Mouse (Mus musculus) CH12.LX (cell line): ENCODE results near the gene Galk1. TPM values are rescaled to one million over a fixed set of nuclear protein-coding genes. Genes with fewer than 3 reads are reported as not detected.

ENCODE experiments used
- DNase-seq: peaks from one replicate; pipeline ENCODE4 v3.0.0-alpha.2; 2013; ENCODE audit errors: extremely low read depth
- H3K27ac ChIP-seq: 2 replicates; pipeline ENCODE4 v1.5.1; 2012; ENCODE audit warnings: low read depth, mild to moderate bottlenecking, control low read depth, moderate library complexity; ENCODE audit not compliant: insufficient read depth
- H3K27me3 ChIP-seq: replicated peaks from 2 replicates; pipeline ENCODE3; 2012; ENCODE audit warnings: inconsistent platforms
- H3K36me3 ChIP-seq, 2 experiments: replicated peaks in 1 of 2; 2 replicates each; pipeline versions ENCODE3 to v1.6.1; 2012; ENCODE audit warnings: inconsistent platforms in 1 of 2, low read length in 1 of 2, mild to moderate bottlenecking in 1 of 2, mixed read lengths in 1 of 2, moderate library complexity in 1 of 2; ENCODE audit not compliant: control insufficient read depth in 1 of 2, insufficient read depth in 1 of 2
- H3K4me1 ChIP-seq, 2 experiments: 2 replicates each; pipeline ENCODE4 v1.6.1; 2012; ENCODE audit warnings: inconsistent platforms in 1 of 2, moderate library complexity in 1 of 2; ENCODE audit not compliant: insufficient read depth in 2 of 2, control insufficient read depth in 1 of 2
- H3K4me2 ChIP-seq: 2 replicates; pipeline ENCODE4 v1.6.1; 2012; ENCODE audit warnings: low read depth, mild to moderate bottlenecking, control low read depth; ENCODE audit not compliant: poor library complexity, insufficient read depth, severe bottlenecking
- H3K4me3 ChIP-seq, 3 experiments: fragments of 150-350 bp in 1 of 3; sonication (generic) in 1 of 3; replicated peaks in 1 of 3; 2 replicates each; pipeline versions ENCODE3 to v1.5.1; 2011 to 2012; ENCODE audit warnings: low read depth in 2 of 3, low read length in 2 of 3, mild to moderate bottlenecking in 2 of 3, moderate library complexity in 2 of 3, control low read depth in 1 of 3, improper control_type of control experiment in 1 of 3, inconsistent platforms in 1 of 3, mixed read lengths in 1 of 3; ENCODE audit not compliant: poor library complexity in 1 of 3
- H3K79me2 ChIP-seq: replicated peaks from 2 replicates; pipeline ENCODE4 v1.6.1; 2012; ENCODE audit warnings: mild to moderate bottlenecking, moderate library complexity; ENCODE audit not compliant: control insufficient read depth, poor library complexity, insufficient read depth, severe bottlenecking; ENCODE audit errors: extremely low read depth
- H3K9ac ChIP-seq: 2 replicates; pipeline ENCODE4 v1.6.1; 2012; ENCODE audit warnings: low read depth, mild to moderate bottlenecking, control low read depth, moderate library complexity; ENCODE audit not compliant: insufficient read depth
- H3K9me3 ChIP-seq: replicated peaks from 2 replicates; pipeline ENCODE3; 2012; ENCODE audit warnings: low read length, inconsistent platforms, mixed read lengths
- BHLHE40 ChIP-seq: IDR thresholded peaks from 2 replicates; pipeline ENCODE4 v1.6.1; 2011; ENCODE audit warnings: mild to moderate bottlenecking, low read depth, low read length, improper control_type of control experiment
- CHD1 ChIP-seq: IDR thresholded peaks from 2 replicates; pipeline ENCODE4 v1.6.1; 2012; ENCODE audit warnings: low read depth, low read length, improper control_type of control experiment, inconsistent platforms
- CHD2 ChIP-seq: IDR thresholded peaks from 2 replicates; pipeline ENCODE4 v1.6.1; 2011; ENCODE audit warnings: low read length, improper control_type of control experiment
- CTCF ChIP-seq, 2 experiments: IDR thresholded peaks in 1 of 2; conservative IDR thresholded peaks in 1 of 2; 2 replicates each; pipeline ENCODE4 v1.5.1; 2011 to 2012; ENCODE audit warnings: low read depth in 2 of 2, low read length in 2 of 2, improper control_type of control experiment in 1 of 2, inconsistent platforms in 1 of 2, mild to moderate bottlenecking in 1 of 2, moderate library complexity in 1 of 2
- ELF1 ChIP-seq: IDR thresholded peaks from 2 replicates; pipeline ENCODE4 v1.6.1; 2014; ENCODE audit warnings: low read depth, mild to moderate bottlenecking, inconsistent platforms, low read length, improper control_type of control experiment
- EP300 ChIP-seq: IDR thresholded peaks from 2 replicates; pipeline ENCODE4 v1.6.1; 2011; ENCODE audit warnings: low read length, improper control_type of control experiment
- GABPA ChIP-seq: IDR thresholded peaks from 2 replicates; pipeline ENCODE4 v1.6.1; 2012; ENCODE audit warnings: low read depth, low read length, improper control_type of control experiment, inconsistent platforms; ENCODE audit not compliant: insufficient replicate concordance
- HCFC1 ChIP-seq: IDR thresholded peaks from 2 replicates; pipeline ENCODE4 v1.6.1; 2012; ENCODE audit warnings: low read depth, mild to moderate bottlenecking, inconsistent platforms, low read length, improper control_type of control experiment
- IRF4 ChIP-seq: IDR thresholded peaks from 2 replicates; pipeline ENCODE4 v1.6.1; 2014; ENCODE audit warnings: low read depth, mild to moderate bottlenecking, inconsistent platforms, low read length, improper control_type of control experiment
- JUND ChIP-seq: conservative IDR thresholded peaks from 2 replicates; pipeline ENCODE4 v1.6.1; 2011; ENCODE audit warnings: low read depth, low read length, improper control_type of control experiment
- MAX ChIP-seq: IDR thresholded peaks from 2 replicates; pipeline ENCODE4 v1.6.1; 2011; ENCODE audit warnings: low read length, improper control_type of control experiment
- MAZ ChIP-seq: IDR thresholded peaks from 2 replicates; pipeline ENCODE4 v1.6.1; 2012; ENCODE audit warnings: low read depth, mild to moderate bottlenecking, inconsistent platforms, low read length, improper control_type of control experiment, moderate library complexity
- MEF2A ChIP-seq: IDR thresholded peaks from 2 replicates; pipeline ENCODE4 v1.6.1; 2014; ENCODE audit warnings: low read depth, mild to moderate bottlenecking, inconsistent platforms, low read length, improper control_type of control experiment, borderline replicate concordance
- MXI1 ChIP-seq: IDR thresholded peaks from 2 replicates; pipeline ENCODE4 v1.6.1; 2011; ENCODE audit warnings: mild to moderate bottlenecking, low read depth, low read length, improper control_type of control experiment
- NELFE ChIP-seq: IDR thresholded peaks from 2 replicates; pipeline ENCODE4 v1.6.1; 2011; ENCODE audit warnings: low read depth, low read length, improper control_type of control experiment
- NRF1 ChIP-seq: IDR thresholded peaks from 2 replicates; pipeline ENCODE4 v1.6.1; 2014; ENCODE audit warnings: low read depth, mild to moderate bottlenecking, inconsistent platforms, low read length, improper control_type of control experiment, moderate library complexity
- RAD21 ChIP-seq: IDR thresholded peaks from 2 replicates; pipeline ENCODE4 v1.6.1; 2011; ENCODE audit warnings: low read depth, mild to moderate bottlenecking, low read length, improper control_type of control experiment, moderate library complexity
- TCF12 ChIP-seq: IDR thresholded peaks from 2 replicates; pipeline ENCODE4 v1.6.1; 2014; ENCODE audit warnings: low read depth, mild to moderate bottlenecking, inconsistent platforms, low read length, improper control_type of control experiment
- UBTF ChIP-seq: IDR thresholded peaks from 2 replicates; pipeline ENCODE4 v1.6.1; 2012; ENCODE audit warnings: low read depth, mild to moderate bottlenecking, inconsistent platforms, low read length, improper control_type of control experiment, moderate library complexity
- USF1 ChIP-seq: IDR thresholded peaks from 2 replicates; pipeline ENCODE4 v1.6.1; 2014; ENCODE audit warnings: low read depth, mild to moderate bottlenecking, inconsistent platforms, low read length, improper control_type of control experiment
- USF2 ChIP-seq: conservative IDR thresholded peaks from 2 replicates; pipeline ENCODE4 v1.6.1; 2011; ENCODE audit warnings: low read depth, low read length, improper control_type of control experiment
- ZC3H11A ChIP-seq: IDR thresholded peaks from 2 replicates; pipeline ENCODE4 v1.6.1; 2012; ENCODE audit warnings: low read depth, mild to moderate bottlenecking, inconsistent platforms, low read length, improper control_type of control experiment
- ZMIZ1 ChIP-seq: IDR thresholded peaks from 2 replicates; pipeline ENCODE4 v1.6.1; 2012; ENCODE audit warnings: low read depth, mild to moderate bottlenecking, inconsistent platforms, low read length, improper control_type of control experiment
- ZNF384 ChIP-seq: IDR thresholded peaks from 2 replicates; pipeline ENCODE4 v1.6.1; 2012; ENCODE audit warnings: low read depth, low read length, improper control_type of control experiment, inconsistent platforms
- dilution Hi-C: fragments of 300-500 bp; cut with MboI; formaldehyde crosslinking; loops from 2 replicates; pipeline ENCODE4 v1.14.3; 2020; ENCODE audit warnings: low sequenced_read_pairs; ENCODE audit not compliant: extremely low pct_unique_long_range_greater_than_20kb, extremely low pct_ligation_motif_present
- in situ Hi-C: fragments of 300-500 bp; cut with MboI; formaldehyde crosslinking; loops from 3 replicates; pipeline ENCODE4 v1.14.3; 2019; ENCODE audit warnings: low sequenced_read_pairs, low pct_ligation_motif_present, low pct_unique_long_range_greater_than_20kb, mixed read lengths
- polyA plus RNA-seq: library from polyadenylated mRNA; unstranded; fragments of >175 nt; gene quantifications from 2 replicates; pipeline ENCODE4 v1.2.1, GENCODE M21; 2012; ENCODE audit warnings: low read depth; ENCODE audit not compliant: insufficient read length
- total RNA-seq, 2 experiments: library from RNA; depleted of rRNA; stranded (reverse); fragments of 300-350 nt in 1 of 2; fragments of >200 nt in 1 of 2; gene quantifications; 2 replicates each; pipeline ENCODE4 v1.2.3; 2012 to 2014

The Galk1 gene
- total and polyA plus RNA-seq, 3 experiments = 263 to 413 (median 293) TPM

GRCm38 (mm10) chr11:116008411-116008810 lies 4.1 kb downstream of the Galk1 start:
- no peak overlapping the region for H3K4me2 ChIP-seq
- TF ChIP-seq ZC3H11A (no peak), BHLHE40 (no peak), MXI1 (no peak), GABPA (no peak), IRF4 (no peak), CTCF (conservative IDR thresholded peaks at IDR 0.05 in 1 of 2, IDR thresholded peaks at IDR 0.05 in 1 of 2; ENCODE audit: low read depth in 2 of 2, low read length in 2 of 2) (no peak), RAD21 (no peak), ZMIZ1 (no peak), NELFE (no peak), MAZ (no peak), MAX (no peak), JUND (no peak), USF1 (no peak), CHD2 (no peak), ELF1 (no peak), MEF2A (no peak), TCF12 (no peak)
- dilution Hi-C loops = no loop called here
- no peak for DNase-seq
- H3K79me2 ChIP-seq = peaks cover 6% of the 10 kb centered on the region; the same call in 1 of the 2 replicates
- peaks cover 41 to 64% of the 10 kb centered on the region in 2 experiments for H3K36me3 ChIP-seq
- no peak overlapping the region for H3K4me3 ChIP-seq
- H3K27ac ChIP-seq = no peak overlapping the region
- H3K4me1 ChIP-seq = peaks cover 11 to 40% of the 10 kb centered on the region in 2 experiments
- no peaks in the 10 kb centered on the region for H3K27me3 ChIP-seq
- no peak overlapping the region for H3K9ac ChIP-seq
- in situ Hi-C loops = loop anchor here (5.0 to 25.0 kb wide), 2 partner anchors 76 to 396 kb away; partner anchors contain the start of genes Gga3, Mif4gd, Mrps7 and Recql5
- H3K9me3 ChIP-seq = peaks cover 4% of the 10 kb centered on the region

DNA sequence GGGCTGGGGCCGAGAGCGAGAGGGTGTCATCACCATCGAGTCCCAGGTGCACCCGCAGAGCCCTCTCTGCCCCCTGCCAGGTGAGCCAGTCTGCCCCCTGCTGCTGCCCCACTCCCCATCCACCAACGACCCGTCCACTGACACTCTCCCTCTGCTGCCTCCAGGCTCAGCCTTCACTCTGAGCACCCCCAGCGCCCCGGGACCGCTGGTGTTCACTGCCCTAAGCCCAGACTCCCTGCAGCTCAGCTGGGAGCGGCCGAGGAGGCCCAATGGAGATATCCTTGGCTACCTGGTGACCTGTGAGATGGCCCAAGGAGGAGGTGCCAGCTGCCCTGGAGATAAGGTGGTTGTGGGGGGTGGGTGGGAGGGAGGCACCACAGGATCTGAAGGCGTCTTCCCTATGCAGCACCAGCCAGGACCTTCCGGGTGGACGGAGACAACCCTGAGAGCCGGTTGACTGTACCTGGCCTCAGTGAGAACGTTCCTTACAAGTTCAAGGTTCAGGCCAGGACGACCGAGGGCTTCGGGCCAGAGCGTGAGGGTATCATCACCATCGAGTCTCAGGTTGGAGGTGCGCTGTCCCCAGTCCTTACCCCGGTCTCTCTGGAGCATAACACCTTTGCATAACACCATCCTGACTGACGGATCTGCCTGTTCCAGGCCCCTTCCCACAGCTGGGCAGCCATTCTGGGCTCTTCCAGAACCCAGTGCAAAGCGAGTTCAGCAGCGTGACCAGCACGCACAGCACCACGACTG lies 5.2 kb downstream of the Galk1 start:
- Histone ChIP-seq H3K4me1 (peaks cover 6 to 33% of the 10 kb centered on the region in 2 experiments; a peak in 3 of 4 replicates), H3K9me3 (peaks cover 9% of the 10 kb centered on the region), H3K4me3 (no peak overlapping the region), H3K79me2 (peaks cover 6% of the 10 kb centered on the region; the same call in 1 of the 2 replicates), H3K9ac (no peak overlapping the region), H3K27ac (no peak overlapping the region), H3K36me3 (peaks cover 41 to 64% of the 10 kb centered on the region in 2 experiments)
- in situ Hi-C loops = loop anchor here (5.0 to 25.0 kb wide), 2 partner anchors 75 to 395 kb away; partner anchors contain the start of genes Gga3, Mif4gd, Mrps7 and Recql5
- DNase-seq = no peak
- no peak for TF ChIP-seq HCFC1
- TF ChIP-seq MEF2A = no peak
- TF ChIP-seq JUND = no peak
- no peak for TF ChIP-seq RAD21
- TF ChIP-seq NRF1 = no peak
- TF ChIP-seq UBTF = no peak
- TF ChIP-seq CHD1 = no peak
- no peak for TF ChIP-seq ELF1
- TF ChIP-seq ZNF384 = no peak
- no peak for TF ChIP-seq IRF4
- TF ChIP-seq NELFE = no peak
- no peak for TF ChIP-seq CTCF (conservative IDR thresholded peaks at IDR 0.05 in 1 of 2, IDR thresholded peaks at IDR 0.05 in 1 of 2; ENCODE audit: low read depth in 2 of 2, low read length in 2 of 2)
- no peak for TF ChIP-seq EP300
- TF ChIP-seq USF2 = no peak
- TF ChIP-seq, all 38 proteins: peak for 0
- no peaks in the 10 kb centered on the region for H3K27me3 ChIP-seq
- dilution Hi-C loops = no loop called here
- no peak overlapping the region for H3K4me2 ChIP-seq
